Mouse (Mus musculus) lung, embryonic 14.5 days (tissue): Measurements from ENCODE around the gene Cd300ld5. TPM values are rescaled to one million over a fixed set of nuclear protein-coding genes. Genes with fewer than 3 reads are reported as not detected.
"Not testable (repeated sequence)": the region's sequence is repeated elsewhere in the genome, so short reads cannot be mapped to it uniquely, and the experiment has no call there.

Experiments used
- ATAC-seq: fragments of 200-750 bp; cut with Nextera tagmentation; 2 replicates; pipeline ENCODE4 v1.8.0; 2017; ENCODE audit warnings: mild to moderate bottlenecking, moderate TSS enrichment, moderate library complexity; ENCODE audit not compliant: insufficient read depth
- DNase-seq: peaks from one replicate; pipeline ENCODE4 v3.0.0-alpha.2; 2015
- H3K27ac ChIP-seq: fragments of 300-500 bp; sonication (generic); 2 replicates; pipeline ENCODE4 v1.5.1; 2014; ENCODE audit warnings: low read depth, mild to moderate bottlenecking, moderate library complexity
- H3K27me3 ChIP-seq: fragments of 300-500 bp; sonication (generic); 2 replicates; pipeline ENCODE4 v1.6.1; 2014; ENCODE audit warnings: low read length, control low read depth; ENCODE audit not compliant: insufficient read depth
- H3K36me3 ChIP-seq: fragments of 300-500 bp; sonication (generic); 2 replicates; pipeline ENCODE4 v1.6.1; 2014; ENCODE audit warnings: control low read depth; ENCODE audit not compliant: insufficient read depth
- H3K4me1 ChIP-seq: fragments of 300-500 bp; sonication (generic); 2 replicates; pipeline ENCODE4 v1.6.1; 2014; ENCODE audit warnings: antibody characterized with exemption, control low read depth; ENCODE audit not compliant: insufficient read depth
- H3K4me2 ChIP-seq: fragments of 300-500 bp; sonication (generic); 2 replicates; pipeline ENCODE4 v1.6.1; 2014; ENCODE audit warnings: mild to moderate bottlenecking
- H3K4me3 ChIP-seq: fragments of 300-500 bp; sonication (generic); 2 replicates; pipeline ENCODE4 v1.5.1; 2014; ENCODE audit warnings: low read depth, low read length
- H3K9ac ChIP-seq: fragments of 300-500 bp; sonication (generic); 2 replicates; pipeline ENCODE4 v1.6.1; 2014
- H3K9me3 ChIP-seq: fragments of 300-500 bp; sonication (generic); 2 replicates; pipeline ENCODE4 v1.6.1; 2016; ENCODE audit warnings: low read depth, low read length, control low read depth
- CTCF ChIP-seq: IDR thresholded peaks from 2 replicates; pipeline ENCODE4 v1.5.1; 2016; ENCODE audit warnings: antibody characterized with exemption, low read depth
- WGBS: fragments of 180-500 bp; shearing (Covaris S2); extraction: QIAGEN DNeasy Blood & Tissue Kit; methylation state at CpG from one replicate; pipeline ENCODE4 v1.1.7; 2014; 5-methylcytosine and 5-hydroxymethylcytosine counted together
- polyA plus RNA-seq: library from polyadenylated mRNA; unstranded; fragments of >200 nt; fragmentation: Nextera tagmentation; extraction: Ambion mirVana; gene quantifications from 2 replicates; pipeline ENCODE4 v1.2.1, GENCODE M21; 2014

The Cd300ld5 gene
- polyA plus RNA-seq: not detected in 2 replicates

DNA sequence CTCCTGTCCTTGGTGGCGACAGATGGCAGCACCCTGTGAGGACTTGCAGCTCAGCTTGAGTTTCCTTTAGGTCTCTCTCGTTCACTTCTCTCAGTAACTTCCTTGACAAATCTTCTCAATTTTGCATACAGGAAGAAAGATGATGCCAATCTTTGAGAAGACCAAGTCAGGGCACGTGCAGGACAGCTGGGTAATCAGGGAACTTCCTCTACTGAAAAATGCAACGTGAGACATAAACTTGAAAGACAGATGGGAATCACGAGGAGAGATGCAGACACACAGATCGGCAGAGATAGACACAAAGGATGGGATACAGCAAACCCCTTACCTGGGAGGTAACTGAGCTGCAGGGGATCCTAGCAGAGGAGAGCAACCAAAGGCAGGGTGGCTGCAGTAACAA, at the start of gene Cd300ld5:
Gene Cd300ld5 (minus strand): TSS at position 101 of the 400 bp plus-strand sequence.
- not testable (repeated sequence) for H3K27me3 ChIP-seq, H3K36me3 ChIP-seq, H3K9me3 ChIP-seq, DNase-seq, H3K27ac ChIP-seq, H3K4me3 ChIP-seq, H3K4me1 ChIP-seq, H3K9ac ChIP-seq, ATAC-seq, H3K4me2 ChIP-seq
- WGBS: no CpG with 5 or more reads among the region's 6 CpGs

DNA sequence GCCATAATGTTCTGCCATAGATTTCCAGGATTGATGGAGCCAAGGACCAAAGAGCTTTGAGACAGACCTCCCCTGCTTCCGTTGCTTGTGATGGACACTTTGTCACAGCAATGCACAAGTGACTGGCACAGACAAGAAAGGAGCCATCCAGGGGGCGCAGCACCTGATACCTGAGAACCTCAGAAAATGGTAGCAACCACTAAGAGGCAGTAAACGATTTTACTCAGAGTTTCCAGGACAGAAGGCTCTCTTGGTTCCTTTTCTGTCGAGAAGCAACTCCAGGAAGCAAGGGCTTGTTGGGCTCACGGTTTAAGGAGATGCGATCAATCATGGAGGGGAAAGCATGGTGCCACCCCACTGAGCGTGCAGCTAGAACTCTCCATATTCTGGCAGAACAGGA, 48.6 kb upstream of the Cd300ld5 start:
- H3K9ac ChIP-seq: no peak overlapping the region
- H3K27ac ChIP-seq: no peak overlapping the region
- no peaks in the 10 kb centered on the region for H3K4me1 ChIP-seq
- peaks cover 5% of the 10 kb centered on the region; the same call in 1 of the 2 replicates for H3K9me3 ChIP-seq
- TF ChIP-seq CTCF: no peak
- H3K27me3 ChIP-seq: peaks cover 22% of the 10 kb centered on the region
- no peak overlapping the region for H3K4me3 ChIP-seq
- no peak for ATAC-seq
- H3K36me3 ChIP-seq: no peaks in the 10 kb centered on the region
- WGBS: 60% methylated on average over 7 of the region's 7 CpGs
- no peak for DNase-seq
- no peak overlapping the region for H3K4me2 ChIP-seq

DNA sequence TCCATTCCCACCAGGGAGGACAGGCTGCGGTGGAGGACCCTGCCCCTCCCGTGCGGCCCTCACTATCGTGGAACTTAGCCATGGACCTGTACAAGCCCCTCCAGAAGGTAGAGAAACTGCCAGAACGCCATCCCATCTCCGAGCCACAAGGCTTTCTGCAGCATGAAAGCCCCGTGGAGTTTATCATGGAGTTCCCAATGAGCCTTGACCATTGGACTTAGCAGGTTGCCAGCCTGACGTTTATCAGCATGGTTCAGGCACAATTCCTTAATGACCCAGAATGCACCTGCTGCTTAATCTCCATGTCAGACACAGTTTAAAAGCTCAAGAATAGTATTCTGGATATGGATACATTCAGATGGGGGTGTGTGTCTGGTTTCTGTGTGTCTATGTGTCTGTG, 47.5 kb upstream of the Cd300ld5 start:
- no peak overlapping the region for H3K27ac ChIP-seq
- H3K9me3 ChIP-seq: peaks cover 3% of the 10 kb centered on the region; the same call in 1 of the 2 replicates
- no peak overlapping the region for H3K4me3 ChIP-seq
- no peak for ATAC-seq
- DNase-seq: no peak
- TF ChIP-seq CTCF: no peak
- no peaks in the 10 kb centered on the region for H3K36me3 ChIP-seq
- no peak overlapping the region for H3K4me2 ChIP-seq
- H3K9ac ChIP-seq: no peak overlapping the region
- H3K27me3 ChIP-seq: peaks cover 17% of the 10 kb centered on the region; the same call in 1 of the 2 replicates
- no peaks in the 10 kb centered on the region for H3K4me1 ChIP-seq
- 70% methylated on average over 8 of the region's 8 CpGs for WGBS

DNA sequence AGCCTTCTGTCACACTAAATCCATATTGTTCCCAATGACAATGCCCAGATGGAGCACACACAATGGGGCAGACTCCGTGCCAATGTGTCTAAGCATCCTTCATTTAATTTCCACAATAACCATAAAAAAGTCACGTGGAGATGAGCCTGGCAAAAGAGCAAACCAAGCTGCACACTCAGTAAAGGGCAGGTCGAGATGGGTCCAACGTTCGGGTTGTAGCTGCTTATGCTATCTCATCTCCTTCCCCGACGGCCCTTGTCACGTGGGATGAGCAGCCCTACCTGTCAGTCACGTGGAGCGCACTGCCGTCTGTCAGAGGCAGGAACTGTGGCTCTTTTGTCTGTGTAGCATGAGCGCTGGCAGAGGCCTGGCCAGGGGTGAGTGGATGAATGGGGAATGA, 47.0 kb upstream of the Cd300ld5 start:
- H3K4me3 ChIP-seq: no peak overlapping the region
- TF ChIP-seq CTCF: no peak
- no peaks in the 10 kb centered on the region for H3K36me3 ChIP-seq
- H3K9ac ChIP-seq: no peak overlapping the region
- H3K27me3 ChIP-seq: peaks cover 17% of the 10 kb centered on the region; the same call in 1 of the 2 replicates
- H3K27ac ChIP-seq: no peak overlapping the region
- no peaks in the 10 kb centered on the region for H3K4me1 ChIP-seq
- no peak for DNase-seq
- no peaks in the 10 kb centered on the region for H3K9me3 ChIP-seq
- 41% methylated on average over 12 of the region's 12 CpGs for whole genome bisulfite sequencing
- no peak for ATAC-seq
- no peak overlapping the region for H3K4me2 ChIP-seq

DNA sequence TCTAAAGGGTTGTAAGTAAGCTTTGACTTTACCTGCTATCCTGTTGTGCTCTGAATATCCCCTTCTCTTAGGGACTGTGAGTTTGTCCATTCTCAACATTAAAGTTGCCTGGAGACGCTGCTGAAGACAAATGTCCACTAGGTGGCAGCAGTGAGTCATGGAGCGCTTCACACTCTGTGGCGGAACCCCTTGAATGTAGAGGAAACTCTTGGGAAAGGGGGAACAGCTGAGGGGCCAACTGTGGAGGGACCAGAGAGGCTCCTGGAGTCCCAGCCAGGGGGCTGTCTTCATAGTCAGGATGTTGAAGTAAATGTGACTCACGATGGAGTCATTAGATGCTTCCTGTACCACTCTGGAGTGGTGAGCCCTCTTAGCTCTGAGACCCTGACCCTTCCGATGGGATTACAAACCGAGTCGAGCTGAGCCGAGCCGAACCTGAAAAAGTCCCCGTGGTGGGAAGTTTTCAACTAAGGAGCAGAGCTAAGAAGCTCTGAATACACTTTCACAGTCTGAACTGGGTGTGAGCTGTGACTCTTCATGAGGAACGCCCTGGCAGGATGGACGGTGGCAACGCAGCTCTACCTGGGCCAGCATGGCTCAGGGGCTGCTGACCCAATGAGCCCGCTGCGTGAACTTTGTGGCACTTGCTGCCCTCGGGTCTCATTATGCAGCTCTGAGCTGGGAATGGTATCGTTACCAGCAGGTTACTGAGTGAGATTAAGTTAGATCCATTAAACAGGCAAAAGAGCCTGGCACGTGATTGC, 46.0 kb upstream of the Cd300ld5 start:
- no peaks in the 10 kb centered on the region for H3K36me3 ChIP-seq
- WGBS: 40% methylated on average over 18 of the region's 18 CpGs
- TF ChIP-seq CTCF: peak; percentile 98
- peaks cover 17% of the 10 kb centered on the region; the same call in 1 of the 2 replicates for H3K27me3 ChIP-seq
- no peaks in the 10 kb centered on the region for H3K9me3 ChIP-seq
- no peak overlapping the region for H3K27ac ChIP-seq
- DNase-seq: peak; percentile 91
- H3K4me3 ChIP-seq: no peak overlapping the region
- no peaks in the 10 kb centered on the region for H3K4me1 ChIP-seq
- H3K4me2 ChIP-seq: no peak overlapping the region
- ATAC-seq: no peak
- H3K9ac ChIP-seq: no peak overlapping the region

DNA sequence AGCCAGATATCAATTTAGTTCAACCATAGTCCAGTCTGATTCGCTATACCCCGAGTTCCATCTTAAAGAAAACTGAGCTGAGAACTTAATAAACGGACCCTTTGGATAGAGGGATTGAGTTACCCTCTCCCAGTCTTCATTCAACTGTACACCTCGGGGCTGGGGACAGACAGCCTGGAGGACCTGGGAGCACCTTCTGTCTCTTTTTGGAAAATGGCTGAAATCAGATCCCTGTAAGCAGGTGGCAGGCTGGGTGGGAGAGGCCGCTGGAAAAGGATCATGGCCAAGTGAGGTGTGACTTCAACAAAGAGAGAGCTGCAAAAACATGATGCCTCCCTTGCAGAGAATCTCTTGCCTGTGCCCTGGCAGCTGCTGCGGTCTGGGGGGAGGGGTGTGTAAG, 44.6 kb upstream of the Cd300ld5 start:
- Histone ChIP-seq H3K4me1 (no peaks in the 10 kb centered on the region), H3K4me3 (no peak overlapping the region), H3K9me3 (no peaks in the 10 kb centered on the region), H3K4me2 (no peak overlapping the region), H3K9ac (no peak overlapping the region), H3K27me3 (peaks cover 17% of the 10 kb centered on the region; the same call in 1 of the 2 replicates), H3K36me3 (no peaks in the 10 kb centered on the region), H3K27ac (no peak overlapping the region)
- TF ChIP-seq CTCF: no peak
- no peak for ATAC-seq
- 68% methylated on average over 6 of the region's 6 CpGs for WGBS
- DNase-seq: no peak

DNA sequence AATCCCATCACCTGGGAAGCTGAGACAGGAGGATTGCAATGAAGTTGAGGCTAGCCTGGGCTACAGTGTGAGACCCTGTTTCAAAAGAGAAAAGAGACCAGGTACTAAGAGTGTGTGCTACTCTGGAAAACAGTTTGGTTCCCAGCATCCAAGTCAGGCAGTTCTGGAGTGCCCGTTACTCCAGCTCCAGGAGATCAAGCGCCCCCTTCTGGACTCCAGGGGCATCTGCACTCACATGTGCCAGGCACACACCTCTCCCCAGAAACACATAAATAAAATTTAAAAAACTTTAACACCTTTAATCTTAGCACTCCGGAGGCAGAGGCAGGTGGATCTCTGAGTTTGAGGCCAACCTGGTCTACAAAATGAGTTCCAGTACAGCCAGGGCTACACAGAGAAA, 43.8 kb upstream of the Cd300ld5 start:
- peaks cover 17% of the 10 kb centered on the region; the same call in 1 of the 2 replicates for H3K27me3 ChIP-seq
- no peaks in the 10 kb centered on the region for H3K4me1 ChIP-seq
- H3K4me2 ChIP-seq: no peak overlapping the region
- no peak overlapping the region for H3K27ac ChIP-seq
- no peak for TF ChIP-seq CTCF
- H3K36me3 ChIP-seq: no peaks in the 10 kb centered on the region
- no peak overlapping the region for H3K9ac ChIP-seq
- DNase-seq: no peak
- H3K9me3 ChIP-seq: no peaks in the 10 kb centered on the region
- no peak overlapping the region for H3K4me3 ChIP-seq
- 57% methylated on average over 3 of the region's 3 CpGs for WGBS
- no peak for ATAC-seq
